Mouse (Mus musculus) lung, postnatal 0 days (tissue): ENCODE data around the gene Uckl1. TPM values are rescaled to one million over a fixed set of nuclear protein-coding genes. Genes with fewer than 3 reads are reported as not detected.

Experiments
- ATAC-seq: fragments of 200-750 bp; cut with Nextera tagmentation; 2 replicates; pipeline ENCODE4 v1.8.0; 2017; ENCODE audit warnings: moderate library complexity
- DNase-seq: peaks from one replicate; pipeline ENCODE4 v3.0.0-alpha.2; 2016; ENCODE audit warnings: low spot score
- H3K27ac ChIP-seq: fragments of 300-500 bp; sonication (generic); 2 replicates; pipeline ENCODE4 v1.5.1; 2014; ENCODE audit warnings: antibody characterized with exemption, mild to moderate bottlenecking, low read length, mixed read lengths
- H3K27me3 ChIP-seq: fragments of 300-500 bp; sonication (generic); replicated peaks from 2 replicates; pipeline ENCODE4 v1.6.1; 2014; ENCODE audit warnings: low read length, mixed read lengths; ENCODE audit not compliant: insufficient read depth
- H3K36me3 ChIP-seq: fragments of 300-500 bp; sonication (generic); 2 replicates; pipeline ENCODE4 v1.6.1; 2014; ENCODE audit warnings: low read length, mixed read lengths; ENCODE audit not compliant: insufficient read depth
- H3K4me1 ChIP-seq: fragments of 300-500 bp; sonication (generic); 2 replicates; pipeline ENCODE4 v1.6.1; 2014; ENCODE audit warnings: antibody characterized with exemption, low read depth, low read length, mixed read lengths; ENCODE audit not compliant: insufficient read depth
- H3K4me2 ChIP-seq: fragments of 300-500 bp; sonication (generic); replicated peaks from 2 replicates; pipeline ENCODE4 v1.6.1; 2014; ENCODE audit warnings: low read depth, mild to moderate bottlenecking, low read length, moderate library complexity, mixed read lengths
- H3K4me3 ChIP-seq: fragments of 300-500 bp; sonication (generic); 2 replicates; pipeline ENCODE4 v1.5.1; 2014; ENCODE audit warnings: low read depth, low read length
- H3K9ac ChIP-seq: fragments of 300-500 bp; sonication (generic); replicated peaks from 2 replicates; pipeline ENCODE4 v1.6.1; 2014; ENCODE audit warnings: low read depth, mild to moderate bottlenecking
- H3K9me3 ChIP-seq: fragments of 300-500 bp; sonication (generic); 2 replicates; pipeline ENCODE4 v1.6.1; 2016; ENCODE audit warnings: low read length, mixed read lengths
- CTCF ChIP-seq: IDR thresholded peaks from 2 replicates; pipeline ENCODE4 v1.5.1; 2016; ENCODE audit warnings: antibody characterized with exemption, mild to moderate bottlenecking
- EP300 ChIP-seq: IDR thresholded peaks from 2 replicates; pipeline ENCODE4 v1.6.1; 2016; ENCODE audit warnings: antibody characterized with exemption, mild to moderate bottlenecking, control low read depth
- WGBS: fragments of 180-500 bp; shearing (Covaris S2); extraction: QIAGEN DNeasy Blood & Tissue Kit; methylation state at CpG from one replicate; pipeline ENCODE4 v1.1.7; 2014; 5-methylcytosine and 5-hydroxymethylcytosine counted together
- polyA plus RNA-seq: library from polyadenylated mRNA; unstranded; fragments of >200 nt; fragmentation: Nextera tagmentation; extraction: Ambion mirVana; gene quantifications from 2 replicates; pipeline ENCODE4 v1.2.1, GENCODE M21; 2015

Gene Uckl1
- polyA plus RNA-seq, 1 experiment from 2014 or later, result 41.8 TPM

- no peak for ATAC-seq
- Histone ChIP-seq H3K36me3 (peaks cover 44% of the 10 kb centered on the region), H3K27me3 (no peaks in the 10 kb centered on the region), H3K4me1 (no peaks in the 10 kb centered on the region), H3K27ac (no peak overlapping the region), H3K4me3 (no peak overlapping the region), H3K4me2 (no peak overlapping the region), H3K9ac (no peak overlapping the region), H3K9me3 (no peaks in the 10 kb centered on the region)
- WGBS, result 100% methylated on average over 2 of the region's 2 CpGs
- no peak for TF ChIP-seq EP300
- no peak for TF ChIP-seq CTCF
- no peak for DNase-seq
These were observed 34.5 kb downstream of the Uckl1 start for GRCm38 (mm10) chr2:181550233-181550632.

- WGBS, result 73% methylated on average over 5 of the region's 5 CpGs
- peaks cover 44% of the 10 kb centered on the region for H3K36me3 ChIP-seq
- H3K4me1 ChIP-seq, result no peaks in the 10 kb centered on the region
- ATAC-seq (no peak), DNase-seq (no peak)
- no peaks in the 10 kb centered on the region for H3K9me3 ChIP-seq
- H3K27me3 ChIP-seq, result no peaks in the 10 kb centered on the region
- H3K4me2 ChIP-seq, result no peak overlapping the region
- H3K27ac ChIP-seq, result no peak overlapping the region
- no peak for TF ChIP-seq CTCF
- TF ChIP-seq EP300, result no peak
- no peak overlapping the region for H3K9ac ChIP-seq
- H3K4me3 ChIP-seq, result no peak overlapping the region
These were observed 36.0 kb downstream of the Uckl1 start for GRCm38 (mm10) chr2:181548682-181549081.

- Histone ChIP-seq H3K4me3 (no peak overlapping the region), H3K36me3 (peaks cover 44% of the 10 kb centered on the region), H3K9ac (no peak overlapping the region), H3K4me2 (no peak overlapping the region), H3K4me1 (no peaks in the 10 kb centered on the region), H3K27me3 (no peaks in the 10 kb centered on the region), H3K27ac (no peak overlapping the region), H3K9me3 (no peaks in the 10 kb centered on the region)
- ATAC-seq (no peak), DNase-seq (no peak)
- WGBS, result 82% methylated on average over 1 of the region's 1 CpGs
- TF ChIP-seq CTCF, result no peak
- TF ChIP-seq EP300, result no peak
These were observed 36.5 kb downstream of the Uckl1 start for GRCm38 (mm10) chr2:181548227-181548626.

- Histone ChIP-seq H3K27ac (no peak overlapping the region), H3K4me3 (no peak overlapping the region), H3K27me3 (no peaks in the 10 kb centered on the region), H3K9me3 (no peaks in the 10 kb centered on the region), H3K9ac (no peak overlapping the region), H3K4me2 (no peak overlapping the region), H3K4me1 (no peaks in the 10 kb centered on the region), H3K36me3 (peaks cover 31% of the 10 kb centered on the region; the same call in 1 of the 2 replicates)
- ATAC-seq (no peak), DNase-seq (no peak)
- TF ChIP-seq CTCF (no peak), EP300 (no peak)
- 96% methylated on average over 7 of the region's 7 CpGs for WGBS
These were observed 38.5 kb downstream of the Uckl1 start for GRCm38 (mm10) chr2:181546142-181546541.

- Histone ChIP-seq H3K9me3 (no peaks in the 10 kb centered on the region), H3K27ac (no peak overlapping the region), H3K36me3 (no peaks in the 10 kb centered on the region), H3K27me3 (no peaks in the 10 kb centered on the region), H3K9ac (no peak overlapping the region), H3K4me2 (no peak overlapping the region), H3K4me3 (no peak overlapping the region), H3K4me1 (0 out of 2 replicates have a peak, but pooled peaks cover 4% of the 10 kb centered on the region)
- TF ChIP-seq EP300 (no peak), CTCF (no peak; the same call in 1 of the 2 replicates)
- ATAC-seq (no peak), DNase-seq (no peak)
- WGBS, result 76% methylated on average over 6 of the region's 6 CpGs
These were observed 42.8 kb downstream of the Uckl1 start for GRCm38 (mm10) chr2:181541761-181542380.

GRCm38 (mm10) chr2:181537444-181538047 is 47.1 kb downstream of the Uckl1 start:
- Histone ChIP-seq H3K27ac (peak overlapping the region; percentile 7; the same call in 1 of the 2 replicates), H3K4me3 (no peak overlapping the region), H3K9ac (no peak overlapping the region), H3K4me1 (0 out of 2 replicates have a peak, but pooled peaks cover 4% of the 10 kb centered on the region), H3K36me3 (no peaks in the 10 kb centered on the region), H3K9me3 (no peaks in the 10 kb centered on the region), H3K4me2 (no peak overlapping the region), H3K27me3 (no peaks in the 10 kb centered on the region)
- 74% methylated on average over 2 of the region's 2 CpGs for WGBS
- TF ChIP-seq CTCF, result no peak
- TF ChIP-seq EP300, result no peak
- DNase-seq, result peak; percentile 66
- ATAC-seq, result peak; percentile 86
